Mouse (Mus musculus) CD4-positive, CD25-positive, alpha-beta regulatory T cell, adult 2 months (primary cell): ENCODE measurements around the gene Gm20441.
"Not testable (repeated sequence)": the region's sequence is repeated elsewhere in the genome, so short reads cannot be mapped to it uniquely, and the experiment has no call there.

Experiments used
- DNase-seq: peaks from one replicate; pipeline ENCODE4 v3.0.0-alpha.2; 2012; ENCODE audit warnings: low read depth, low spot score

The Gm20441 gene

DNA sequence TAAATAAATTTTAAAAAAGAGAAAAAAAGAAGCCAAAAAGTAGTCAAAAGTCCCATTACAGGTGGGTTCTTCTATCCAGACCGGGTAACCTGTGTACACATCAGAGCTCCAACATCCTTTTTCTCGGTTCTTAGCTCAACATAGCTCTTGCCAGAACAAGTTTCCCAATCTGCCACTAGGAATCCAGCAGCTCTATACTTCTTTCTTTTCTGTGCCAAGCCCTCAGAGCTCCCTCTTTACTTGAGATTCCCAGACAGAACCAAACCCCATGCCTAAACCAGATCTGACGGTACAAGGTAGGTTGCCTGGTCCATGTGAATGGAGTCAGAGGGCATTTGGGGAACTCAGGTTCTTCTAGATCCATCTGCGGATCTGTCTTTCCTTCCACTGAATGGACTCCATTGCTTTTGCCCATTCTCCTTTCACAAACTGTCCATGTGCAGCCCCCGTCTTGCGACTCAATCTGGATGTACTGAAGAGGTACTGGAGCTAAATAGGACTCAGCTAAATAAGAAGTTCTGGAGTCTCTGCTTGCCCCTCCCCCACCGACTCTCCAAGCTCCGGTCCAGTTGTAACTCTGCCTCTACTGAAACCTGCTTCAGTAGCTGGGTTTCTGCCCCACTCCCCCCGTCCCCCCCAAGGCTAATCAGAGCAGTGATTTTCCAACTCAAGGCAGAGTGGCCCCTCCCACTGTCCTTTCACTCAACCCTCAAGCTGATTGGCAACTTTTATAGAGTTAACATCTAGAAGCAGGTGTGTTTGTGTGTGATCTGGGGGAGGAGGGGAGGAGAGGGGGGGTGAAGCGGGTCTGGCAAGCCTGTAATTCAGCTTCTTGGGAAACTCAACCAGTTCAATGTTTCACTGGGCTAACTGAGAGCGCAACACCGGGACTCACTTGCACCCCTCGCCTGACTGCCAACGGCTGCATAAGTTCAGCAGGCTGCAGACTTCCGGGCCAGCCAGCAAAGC is 1.3 kb downstream of the Gm20441 start:
- peak; percentile 16 for DNase-seq

DNA sequence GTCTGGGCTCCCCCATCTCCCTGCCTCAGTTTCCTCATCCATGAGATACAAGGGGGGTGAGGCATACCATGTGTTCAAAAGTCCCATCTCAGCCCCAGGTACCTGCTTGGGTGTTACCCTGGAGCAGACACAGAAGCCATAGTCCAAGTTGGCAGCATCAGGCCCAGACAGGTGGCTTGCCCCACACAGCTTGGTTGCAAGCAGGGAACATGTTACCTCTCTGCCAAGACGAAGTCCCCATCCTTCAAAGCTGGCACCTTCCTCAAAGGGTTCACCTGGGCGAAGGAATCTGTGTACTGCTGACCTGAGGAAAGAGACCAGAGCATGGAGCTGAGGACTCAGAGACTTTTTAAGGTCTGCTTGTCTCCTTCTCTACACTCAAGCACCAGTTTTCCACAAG is 2.9 kb downstream of the Gm20441 start:
- no peak for DNase-seq

DNA sequence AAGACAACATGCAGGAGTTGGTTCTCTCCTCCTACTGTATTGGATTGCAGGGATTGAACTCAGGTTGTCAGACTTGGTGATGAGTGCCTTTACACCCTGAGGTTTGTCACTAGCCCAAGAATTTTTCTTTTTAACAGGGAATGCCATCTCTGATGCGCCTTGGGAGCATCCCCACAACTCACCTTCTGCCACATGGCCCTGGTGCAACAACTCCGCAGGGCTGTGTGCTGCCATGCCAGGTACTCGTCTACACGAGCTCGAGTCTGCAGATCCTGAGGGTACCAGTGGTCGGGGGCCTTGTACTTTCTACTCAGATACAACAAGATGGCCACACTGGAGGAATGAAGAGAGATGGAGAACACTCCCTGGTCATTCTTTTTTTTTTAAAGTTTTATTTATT is 4.2 kb downstream of the Gm20441 start:
- DNase-seq: no peak

DNA sequence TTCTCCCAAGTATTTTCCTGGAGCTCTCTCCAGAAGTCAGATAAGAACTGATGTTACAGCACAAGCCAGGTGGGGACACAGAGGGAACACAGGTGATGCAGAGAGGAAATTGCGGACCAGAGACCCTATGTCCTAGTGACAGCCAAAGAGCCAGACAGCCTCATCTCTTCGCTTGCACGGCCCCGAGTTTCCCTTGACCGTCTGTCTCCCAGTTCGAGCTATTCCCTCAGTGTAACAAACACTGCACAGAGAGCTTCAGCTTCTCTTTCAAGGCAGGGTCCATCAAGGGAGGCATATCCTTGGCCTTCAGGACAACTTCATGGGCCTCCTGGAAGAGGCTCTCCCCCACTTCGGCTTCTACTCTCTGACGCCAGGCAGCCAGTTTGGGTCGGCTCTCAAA is 6.2 kb downstream of the Gm20441 start:
- DNase-seq: no peak

DNA sequence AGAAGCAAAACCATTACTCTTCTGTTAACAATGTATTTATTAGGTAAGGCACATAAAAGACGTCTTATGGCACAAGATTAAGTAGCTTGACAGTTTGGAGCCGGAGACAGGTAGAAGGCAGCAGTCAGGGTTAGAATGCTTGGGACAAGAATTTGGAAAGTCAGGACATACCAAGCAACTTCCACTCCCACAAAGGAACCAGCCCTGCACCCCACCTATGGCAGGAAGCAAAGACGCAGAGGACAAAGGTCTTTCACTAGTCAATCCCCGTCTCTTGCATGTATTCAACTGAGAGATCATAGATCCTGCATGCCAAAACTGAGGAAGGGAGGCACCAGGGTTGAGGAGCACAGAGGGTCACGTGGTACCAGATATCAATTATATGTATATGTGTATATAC is 6.7 kb downstream of the Gm20441 start:
- no peak for DNase-seq

DNA sequence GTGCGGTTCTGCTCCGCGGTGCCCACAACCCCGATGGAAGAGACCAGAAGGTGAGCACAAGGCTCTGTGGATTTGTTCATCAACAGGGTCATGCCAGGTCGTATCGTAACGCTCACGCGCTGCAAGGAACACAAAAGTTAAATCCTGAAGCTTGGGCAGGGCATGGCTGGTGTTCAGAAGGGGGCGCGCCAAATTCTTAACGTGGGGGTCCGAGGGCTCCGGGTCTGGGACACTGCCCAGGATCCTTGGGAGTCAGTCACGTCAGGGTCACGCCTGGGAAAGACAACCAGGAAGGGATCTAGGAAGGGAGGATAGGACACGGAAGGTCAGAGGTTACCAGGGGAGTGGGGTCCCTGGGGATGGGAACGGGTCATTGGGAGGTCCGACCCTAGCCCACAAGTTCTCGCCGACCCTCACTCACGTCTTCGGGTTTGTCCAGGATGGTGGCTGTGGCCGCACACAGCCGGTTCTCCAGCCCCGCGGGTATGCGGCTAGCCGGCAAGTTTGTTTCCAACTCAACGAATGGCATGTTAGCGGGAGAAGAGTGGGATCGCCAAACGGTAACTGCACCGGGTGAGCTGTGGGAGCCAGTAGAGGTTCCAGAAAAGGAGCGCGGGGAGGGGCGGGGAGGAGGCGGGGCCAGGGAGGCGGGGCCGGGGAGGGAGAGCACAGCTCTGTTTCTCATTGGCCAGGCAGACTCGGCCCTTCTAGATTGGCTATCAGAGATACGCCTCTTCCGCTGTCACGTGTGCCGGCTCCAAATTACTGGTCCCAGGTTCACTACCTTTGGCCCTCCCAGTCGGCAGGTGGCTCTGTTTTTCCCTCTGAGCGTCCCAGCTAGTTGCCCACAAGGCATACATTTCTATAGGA is 7.7 kb downstream of the Gm20441 start, which contains the start of gene Ddt:
Gene Ddt, minus strand, starts transcription at position 620 of the 870 bp plus-strand sequence.
- DNase-seq: peak; percentile 94

DNA sequence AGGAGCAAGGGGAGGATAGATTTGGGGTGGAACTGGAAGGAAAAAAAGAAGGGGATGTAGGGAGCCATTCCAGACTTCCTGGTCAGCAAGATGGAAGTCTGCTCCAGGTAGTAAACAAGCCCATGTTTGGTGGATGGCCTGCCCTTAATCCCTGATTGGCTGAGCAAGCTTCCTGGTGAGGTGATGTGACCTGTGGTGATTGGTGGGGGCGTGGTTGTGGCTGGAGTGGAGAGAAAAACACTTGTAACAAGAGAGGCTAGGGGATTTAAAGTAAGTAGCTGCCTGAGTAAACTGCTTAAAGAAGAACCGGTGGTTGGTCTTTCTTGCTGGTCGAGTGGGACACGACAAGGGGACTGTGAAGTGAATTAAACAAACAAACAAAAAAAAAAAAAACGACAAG is 13.0 kb downstream of the Gm20441 start:
- not testable (repeated sequence) for DNase-seq

DNA sequence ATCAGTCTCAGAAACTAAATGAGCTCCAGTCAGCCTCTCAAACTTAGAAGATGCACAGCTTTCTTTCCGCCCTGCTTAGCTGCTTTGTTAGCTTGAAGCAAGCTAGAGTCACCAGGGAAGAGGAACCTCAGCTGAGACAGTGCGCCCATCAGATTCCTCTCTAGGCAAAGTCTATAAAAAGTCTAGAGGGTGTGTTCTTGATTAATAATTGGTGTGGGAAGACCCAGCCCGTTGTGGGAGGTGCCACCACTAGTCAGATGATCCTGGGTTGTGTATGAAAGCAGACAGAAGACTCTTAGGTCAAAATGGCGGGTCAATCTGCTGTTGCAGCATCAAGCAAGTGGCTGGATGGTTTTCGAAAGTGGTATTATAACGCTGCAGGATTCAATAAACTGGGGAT is 13.9 kb downstream of the Gm20441 start:
- DNase-seq: no peak

DNA sequence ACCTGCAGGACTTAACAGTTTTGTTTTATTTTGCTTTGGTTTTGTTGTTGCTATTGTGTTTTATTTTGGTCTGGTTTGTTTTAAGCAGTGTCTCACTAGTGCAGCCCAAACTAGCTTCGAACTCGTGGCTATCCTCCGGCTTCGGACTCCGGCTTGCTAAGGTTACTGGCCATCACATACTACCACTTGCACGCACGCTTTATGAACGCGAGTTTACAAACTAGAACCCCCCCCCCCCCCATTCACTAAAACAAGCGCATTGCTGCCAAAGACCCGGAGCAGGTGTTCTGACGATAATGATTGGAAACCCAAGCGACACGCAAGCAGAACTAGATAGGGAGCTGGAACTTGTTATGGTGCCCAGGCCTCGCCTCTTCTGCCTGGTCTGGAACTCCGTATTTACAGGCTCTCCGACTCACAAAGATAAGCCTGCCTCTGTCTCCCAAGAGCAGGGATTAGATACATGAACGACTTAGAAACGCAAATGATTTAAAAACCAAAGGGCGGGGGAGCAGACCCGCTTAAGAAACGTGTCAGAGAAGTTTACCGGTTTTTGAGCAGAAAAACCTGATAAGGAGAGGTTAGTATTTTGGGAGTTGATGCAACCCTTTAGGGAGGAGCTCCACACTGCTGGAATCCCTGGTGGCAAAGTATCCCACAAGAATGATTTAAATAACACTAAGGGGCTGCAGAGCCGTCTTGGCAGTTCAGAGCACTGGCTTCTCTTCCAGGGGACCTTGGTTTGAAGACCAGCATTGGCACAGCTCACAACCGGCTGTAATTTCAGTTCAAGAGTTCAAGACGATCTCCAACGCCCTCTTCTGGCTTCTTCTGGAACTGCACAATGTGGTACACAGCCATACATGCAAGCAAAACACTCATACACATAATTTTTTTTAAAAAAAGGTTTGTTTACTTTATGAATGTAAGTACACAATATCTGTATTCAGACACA is 16.0 kb downstream of the Gm20441 start:
- peak; percentile 92 for DNase-seq

DNA sequence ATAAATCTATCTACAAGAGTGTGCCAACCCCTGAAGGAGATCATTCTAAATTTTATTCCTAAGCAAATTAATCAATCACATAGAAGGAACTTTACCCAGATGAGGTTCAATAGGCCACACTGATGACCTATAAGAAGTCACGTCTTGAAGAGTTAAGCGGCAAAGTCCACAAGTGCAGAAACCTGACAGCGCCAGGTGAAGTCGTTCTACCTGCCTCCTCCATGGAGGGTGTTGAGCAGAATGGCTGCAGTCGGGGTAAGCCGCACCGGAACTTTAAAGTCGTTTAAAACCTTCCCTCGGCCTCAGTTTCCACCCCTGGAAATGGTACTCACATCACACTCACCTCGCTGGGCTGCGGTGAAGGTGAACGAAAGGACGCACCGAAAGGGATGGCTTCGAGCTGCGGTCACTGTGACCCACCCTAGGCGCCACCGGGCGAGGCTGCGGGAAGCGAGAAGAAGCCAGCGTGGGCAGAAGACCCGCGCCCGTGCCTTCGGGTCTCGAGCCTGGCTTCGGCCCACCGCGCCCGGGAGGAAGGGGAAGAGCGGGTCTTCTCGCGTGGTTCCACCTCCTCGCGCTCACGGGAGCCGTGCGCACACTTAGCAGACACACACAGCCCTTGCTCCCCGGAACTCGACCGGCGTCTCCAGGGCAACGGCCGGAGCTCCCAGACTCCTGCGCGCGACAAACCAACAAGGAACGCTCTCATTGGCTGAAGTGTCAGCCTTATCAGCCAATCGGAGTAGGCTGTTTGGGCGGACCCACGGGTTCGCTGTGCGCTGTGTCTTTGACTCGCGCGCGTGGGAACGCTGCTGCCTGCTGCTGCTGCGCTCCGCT is 16.9 kb downstream of the Gm20441 start, which contains the start of gene Cabin1:
Gene Cabin1, minus strand, starts transcription at position 660 of the 837 bp plus-strand sequence.
- peak; percentile 99 for DNase-seq

DNA sequence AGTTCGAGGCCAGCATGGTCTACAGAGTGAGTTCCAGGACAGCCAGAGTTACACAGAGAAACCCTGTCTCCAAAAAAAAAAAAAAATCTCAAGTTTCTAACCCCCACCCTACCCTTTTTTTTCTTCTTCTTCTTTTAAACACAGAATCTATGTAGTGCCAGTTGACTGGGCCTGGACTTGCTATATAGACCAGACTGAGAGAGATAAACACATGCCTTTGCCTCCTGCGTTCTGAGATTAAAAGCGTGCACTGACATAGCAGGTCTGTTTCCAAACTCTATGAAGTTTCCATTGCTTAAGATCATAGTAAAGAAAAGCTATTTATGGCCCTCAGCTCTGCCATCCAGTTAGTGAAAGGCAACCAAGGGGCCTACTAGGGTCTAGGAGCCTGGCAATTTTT is 18.3 kb downstream of the Gm20441 start:
- no peak for DNase-seq

DNA sequence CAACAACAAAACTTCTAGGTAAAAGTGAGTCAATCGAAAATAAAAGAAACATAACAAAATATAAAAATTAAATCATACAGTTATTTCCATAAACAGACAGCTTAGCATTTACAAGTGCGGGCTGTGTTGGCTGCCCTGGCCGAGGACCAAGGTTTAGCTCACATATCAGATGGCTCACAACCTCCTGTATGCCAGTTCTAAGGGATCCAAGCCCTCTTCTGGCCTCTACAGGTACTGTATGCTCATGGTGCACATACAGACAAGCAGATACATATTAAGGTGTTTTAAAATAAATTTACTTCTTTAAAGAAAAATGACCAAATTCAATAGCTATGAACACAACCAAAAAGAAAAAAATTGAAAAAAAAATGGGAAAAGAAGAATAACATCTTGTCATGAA is 20.4 kb downstream of the Gm20441 start:
- peak; percentile 47 for DNase-seq

DNA sequence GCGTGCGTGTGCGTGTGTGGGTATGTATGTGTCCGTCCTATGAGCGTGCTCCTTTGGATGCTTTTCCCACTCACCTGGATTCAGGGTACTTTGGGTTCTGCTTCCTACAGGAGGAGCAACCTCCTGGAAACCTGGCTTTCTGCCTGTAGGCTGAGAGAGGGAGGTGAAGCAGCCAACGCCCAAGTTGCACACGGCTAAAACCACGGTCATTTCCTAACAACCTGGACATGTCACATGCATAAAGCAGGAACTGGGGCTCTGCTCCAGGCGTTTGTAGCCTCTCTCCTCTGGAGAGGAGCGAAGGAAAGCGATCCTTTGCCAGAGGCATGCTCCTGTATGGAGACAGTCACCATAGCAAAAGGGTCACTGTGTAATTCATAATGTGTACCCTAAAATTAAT is 24.0 kb downstream of the Gm20441 start:
- DNase-seq: no peak

DNA sequence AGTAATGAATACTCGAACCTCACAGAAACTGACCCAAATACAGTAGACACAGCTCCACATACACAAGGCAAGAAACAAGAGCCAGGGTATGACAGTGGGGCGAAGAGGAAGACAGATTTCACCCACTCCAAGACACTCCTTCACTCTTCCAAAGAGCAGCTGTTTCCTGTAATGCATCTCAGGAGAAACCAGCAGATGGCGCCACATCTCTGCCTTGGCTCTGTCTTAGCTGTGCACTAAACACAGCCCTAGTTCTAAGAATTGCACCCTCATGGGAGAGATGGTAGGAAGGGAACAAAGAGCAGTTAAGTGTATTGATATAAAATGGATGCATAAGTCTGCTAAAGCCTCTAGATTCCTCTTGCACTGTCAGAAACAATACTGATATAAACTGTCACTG is 36.7 kb downstream of the Gm20441 start:
- peak; percentile 91 for DNase-seq

DNA sequence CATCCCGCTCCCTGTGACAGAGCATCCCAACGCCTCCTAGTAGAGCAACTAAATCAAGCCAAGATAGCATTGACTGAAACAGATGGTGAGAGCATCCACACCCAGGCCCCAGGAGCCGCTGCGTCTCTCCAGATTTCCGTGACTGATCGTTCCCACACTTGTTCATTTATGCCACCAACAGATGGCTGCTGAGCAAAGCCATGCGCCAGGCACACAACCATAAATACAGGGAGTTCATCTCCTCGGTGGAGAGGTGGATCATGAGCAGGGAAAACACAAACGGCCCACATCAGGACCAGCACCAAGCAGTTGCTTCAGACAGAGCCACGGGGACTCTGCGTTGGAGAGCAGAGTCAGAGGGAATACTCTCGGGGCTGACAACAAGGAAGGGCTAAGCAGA is 37.4 kb downstream of the Gm20441 start:
- no peak for DNase-seq

DNA sequence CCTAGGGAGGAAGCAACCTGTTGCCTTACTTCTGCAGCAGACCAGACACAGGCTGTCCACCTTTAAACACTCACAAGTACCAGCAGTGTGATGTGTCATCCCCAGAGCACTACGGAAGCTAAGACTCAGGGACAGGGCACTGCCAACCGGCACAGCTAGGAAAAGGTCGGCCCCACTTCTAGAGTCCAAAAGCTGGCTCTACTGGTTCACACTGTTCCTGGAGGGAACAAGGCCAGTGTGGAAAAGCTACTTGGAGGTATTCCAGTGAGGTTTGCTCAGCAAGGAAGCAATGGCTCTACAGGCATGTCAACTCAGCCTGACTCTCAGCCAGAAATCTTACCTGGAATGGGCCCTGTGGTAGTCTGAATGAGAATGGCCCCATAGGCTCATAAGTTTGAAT is 39.9 kb downstream of the Gm20441 start:
- no peak for DNase-seq

DNA sequence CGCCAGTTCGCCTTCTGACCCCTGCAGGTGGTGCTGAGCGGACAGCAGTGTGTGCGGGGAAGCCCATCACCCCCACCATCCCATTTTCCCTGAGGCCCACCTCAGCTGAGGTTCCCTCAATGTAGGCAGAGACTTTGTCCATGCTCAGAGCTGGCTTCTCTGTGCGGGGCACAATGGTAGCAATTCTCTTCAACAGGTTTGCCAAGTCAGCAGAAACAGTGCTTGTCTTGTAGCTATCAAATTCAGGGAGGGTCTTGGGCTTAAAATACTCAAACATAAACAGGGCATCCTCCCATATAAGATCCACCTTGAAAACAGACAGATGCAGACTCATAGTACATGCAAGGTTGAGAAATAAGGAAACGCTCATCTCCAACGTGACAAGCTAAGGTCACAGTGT is 55.3 kb downstream of the Gm20441 start:
- no peak for DNase-seq
